Mouse (Mus musculus) c-Kit-positive CD71-positive TER-119-negative erythroid progenitor cells, embryonic 14.5 days (primary cell): ENCODE measurements around the gene Pcyt1b.
A peak's percentile ranks its signal among the peaks of the same experiment; 100 is the strongest.

Experiments used
- DNase-seq: peaks from one replicate; pipeline ENCODE4 v3.0.0-alpha.2; 2013; ENCODE audit warnings: low read depth

Gene Pcyt1b

GRCm38 (mm10) chrX:93654218-93655002 is at the start of gene Pcyt1b:
TSS of gene Pcyt1b (plus strand) at chrX:93654863.
- no peak for DNase-seq

- DNase-seq = no peak
Measured at GRCm38 (mm10) chrX:93630256-93630655, 24.4 kb upstream of the Pcyt1b start.

- DNase-seq = peak; percentile 67
Measured at GRCm38 (mm10) chrX:93631657-93632449, 22.8 kb upstream of the Pcyt1b start, which contains the start of gene Pola1. TSS of gene Pola1 (minus strand) at chrX:93632155.

- DNase-seq = no peak
Measured at GRCm38 (mm10) chrX:93634861-93635375, 19.7 kb upstream of the Pcyt1b start.

GRCm38 (mm10) chrX:93643600-93643999 is 11.1 kb upstream of the Pcyt1b start:
- no peak for DNase-seq

- no peak for DNase-seq
Measured at GRCm38 (mm10) chrX:93644022-93644421, 10.6 kb upstream of the Pcyt1b start.

GRCm38 (mm10) chrX:93650738-93651137 is 3.9 kb upstream of the Pcyt1b start:
- no peak for DNase-seq

- no peak for DNase-seq
Measured at GRCm38 (mm10) chrX:93655153-93655552, 490 bp downstream of the Pcyt1b start.

- DNase-seq = no peak
Measured at GRCm38 (mm10) chrX:93663919-93664586, 9.4 kb downstream of the Pcyt1b start.

- no peak for DNase-seq
Measured at GRCm38 (mm10) chrX:93664787-93665186, 10.1 kb downstream of the Pcyt1b start.

GRCm38 (mm10) chrX:93674432-93674831 is 19.8 kb downstream of the Pcyt1b start:
- DNase-seq = no peak

- DNase-seq = peak; percentile 77
Measured at GRCm38 (mm10) chrX:93674836-93675795, 20.5 kb downstream of the Pcyt1b start.

GRCm38 (mm10) chrX:93676228-93676627 is 21.6 kb downstream of the Pcyt1b start:
- DNase-seq = no peak

- DNase-seq = no peak
Measured at GRCm38 (mm10) chrX:93689287-93689686, 34.6 kb downstream of the Pcyt1b start.

GRCm38 (mm10) chrX:93690672-93691071 is 36.0 kb downstream of the Pcyt1b start:
- no peak for DNase-seq

- no peak for DNase-seq
Measured at GRCm38 (mm10) chrX:93697596-93697995, 42.9 kb downstream of the Pcyt1b start.

GRCm38 (mm10) chrX:93700528-93701225 is 46.0 kb downstream of the Pcyt1b start:
- peak; percentile 78 for DNase-seq

GRCm38 (mm10) chrX:93712566-93712965 is 57.9 kb downstream of the Pcyt1b start:
- no peak for DNase-seq

GRCm38 (mm10) chrX:93729529-93729928 is 74.9 kb downstream of the Pcyt1b start:
- no peak for DNase-seq

GRCm38 (mm10) chrX:93730854-93731253 is 76.2 kb downstream of the Pcyt1b start:
- no peak for DNase-seq
